In genomic region chr4:142153526-142153925, GRCm38 (mm10) we compare ENCODE assay signal across 8 mouse cellular contexts.
A peak's percentile ranks its signal among the peaks of the same experiment; 100 is the strongest.
DNase-seq lines count a peak whose midpoint lies in the region; ATAC-seq lines count a peak whose summit lies in the region.

No protein-coding gene starts in this region.

- no peaks in the 10 kb centered on the region for H3K9me3 ChIP-seq in intestine, embryonic 15.5 days

- H3K4me1 ChIP-seq in intestine, embryonic 15.5 days (replicated peaks): peaks cover 11% of the 10 kb centered on the region; the same call in 1 of the 2 replicates

- H3K27me3 ChIP-seq in intestine, embryonic 15.5 days (replicated peaks): no peaks in the 10 kb centered on the region

- H3K4me3 ChIP-seq in intestine, embryonic 15.5 days (replicated peaks): no peak overlapping the region

- ATAC-seq in intestine, embryonic 15.5 days: peak; percentile 81

- no peak overlapping the region for H3K4me2 ChIP-seq in intestine, embryonic 15.5 days (replicated peaks)

- peak; percentile 85 for DNase-seq in adrenal gland, adult 2 months
- DNase-seq in embryo, embryonic 11 days: peak; percentile 88
- DNase-seq in gastrocnemius, postnatal 25 days: peak; percentile 59
- peak; percentile 84 to 92 for DNase-seq in left cerebral cortex, postnatal 14 days (ENCODE audit: low spot score in 2 of 2)
- peak; percentile 91 for DNase-seq in mesoderm, embryonic 11.5 days (ENCODE audit: low read depth, low spot score)
- peak; percentile 80 for DNase-seq in right cerebral cortex, postnatal 25 days
- DNase-seq in urinary bladder, postnatal 25 days (ENCODE audit: low spot score): peak; percentile 86

- H3K9ac ChIP-seq in intestine, embryonic 15.5 days: no peak overlapping the region

- peaks cover 11% of the 10 kb centered on the region for H3K36me3 ChIP-seq in intestine, embryonic 15.5 days

- 0 out of 2 replicates have a peak overlapping the region, but pooled peaks have one; percentile 2 for H3K27ac ChIP-seq in intestine, embryonic 15.5 days

- intact Hi-C loops in left cerebral cortex, postnatal 14 days (cut with DNase I): loop anchor here (2.0 to 10.0 kb wide), 4 partner anchors 95 to 867 kb away; no protein-coding TSS in a partner anchor

- 6% methylated on average over 2 of the region's 2 CpGs for WGBS in intestine, embryonic 15.5 days
